Mouse (Mus musculus) liver, adult (tissue): Measurements from ENCODE around the gene Mgat3.

Source experiments
- GATA4 ChIP-seq: IDR thresholded peaks from 2 replicates; pipeline ENCODE4 v1.6.1; 2014; ENCODE audit warnings: mild to moderate bottlenecking, low read length; ENCODE audit not compliant: insufficient replicate concordance

Gene Mgat3

GRCm38 (mm10) chr15:80223751-80224150, 50.2 kb downstream of the Mgat3 start:
- no peak for TF ChIP-seq GATA4

GRCm38 (mm10) chr15:80225208-80225607, 51.7 kb downstream of the Mgat3 start:
- no peak for TF ChIP-seq GATA4

GRCm38 (mm10) chr15:80225796-80226195, 52.3 kb downstream of the Mgat3 start:
- TF ChIP-seq GATA4, result no peak

- no peak for TF ChIP-seq GATA4
Measured at GRCm38 (mm10) chr15:80228071-80228800, 54.7 kb downstream of the Mgat3 start.

- TF ChIP-seq GATA4, result no peak
Measured at GRCm38 (mm10) chr15:80232331-80232730, 58.8 kb downstream of the Mgat3 start.

- TF ChIP-seq GATA4, result no peak
Measured at GRCm38 (mm10) chr15:80233053-80233452, 59.5 kb downstream of the Mgat3 start.

- peak; percentile 47; the same call in 1 of the 2 replicates for TF ChIP-seq GATA4
Measured at GRCm38 (mm10) chr15:80233733-80234509, 60.4 kb downstream of the Mgat3 start, which contains the start of gene Mief1. Gene Mief1 (plus strand): TSS chr15:80234018.

- TF ChIP-seq GATA4, result no peak
Measured at GRCm38 (mm10) chr15:80235535-80235934, 62.0 kb downstream of the Mgat3 start, which contains the start of gene AC140267.1. Gene AC140267.1 (plus strand): TSS chr15:80235835.

- TF ChIP-seq GATA4, result no peak
Measured at GRCm38 (mm10) chr15:80248135-80248534, 74.6 kb downstream of the Mgat3 start.

GRCm38 (mm10) chr15:80248596-80248995, 75.1 kb downstream of the Mgat3 start:
- TF ChIP-seq GATA4, result peak; percentile 88

- TF ChIP-seq GATA4, result no peak
Measured at GRCm38 (mm10) chr15:80249672-80250071, 76.2 kb downstream of the Mgat3 start.

GRCm38 (mm10) chr15:80250586-80250985, 77.1 kb downstream of the Mgat3 start:
- peak; percentile 70 for TF ChIP-seq GATA4

GRCm38 (mm10) chr15:80253530-80253929, 80.0 kb downstream of the Mgat3 start:
- TF ChIP-seq GATA4, result no peak

- TF ChIP-seq GATA4, result no peak
Measured at GRCm38 (mm10) chr15:80254207-80254606, 80.7 kb downstream of the Mgat3 start.

GRCm38 (mm10) chr15:80254847-80255645, 81.5 kb downstream of the Mgat3 start, which contains the start of gene Atf4:
Gene Atf4 (plus strand): TSS chr15:80255184.
- 0 out of 2 replicates have a peak, but pooled peaks have one; percentile 41 for TF ChIP-seq GATA4
